Mouse (Mus musculus) liver, embryonic 14.5 days (tissue): ENCODE measurements at regions not wholly inside any gene's neighbourhood (a gene's known extent, or its start where the extent isn't known, plus 50 kb on each side); places are given as distances from the start of the nearest gene placed in this dataset.

ENCODE experiments used
- CTCF ChIP-seq: IDR thresholded peaks from 2 replicates; pipeline ENCODE4 v1.5.1; 2016; ENCODE audit warnings: antibody characterized with exemption, low read depth, control low read depth
- EP300 ChIP-seq: IDR thresholded peaks from 2 replicates; pipeline ENCODE4 v1.6.1; 2016; ENCODE audit warnings: antibody characterized with exemption, low read depth

DNA sequence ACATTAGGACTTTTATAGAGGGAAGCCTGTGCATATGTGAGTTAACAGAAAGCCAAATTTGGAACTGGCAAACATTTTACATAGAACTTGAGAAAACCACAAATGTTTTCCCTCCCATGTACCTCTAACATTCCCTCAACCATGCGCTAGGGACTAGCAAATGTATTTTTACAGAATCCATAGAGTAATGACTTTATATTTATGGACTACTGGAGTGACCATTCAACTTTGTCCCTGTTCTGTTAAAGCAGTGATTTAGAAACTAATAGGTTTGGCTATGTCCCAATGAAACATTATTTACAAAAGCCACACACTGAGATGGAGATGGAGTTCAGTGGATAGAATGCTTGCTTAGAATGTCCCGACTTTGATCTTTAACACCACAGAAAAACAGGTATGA, 557.0 kb downstream of the Ebf1 start:
- no peak for TF ChIP-seq CTCF
- no peak for TF ChIP-seq EP300
